Mouse (Mus musculus): ENCODE results near the gene Rab43. TPM values are rescaled to one million over a fixed set of nuclear protein-coding genes. Genes with fewer than 3 reads are reported as not detected.

Rab43 gene
- total and polyA plus RNA-seq, 3 experiments: 4.0 to 13.2 TPM; not detected in 1

GRCm38 (mm10) chr6:87850900-87851614 is 39.1 kb upstream of the Rab43 start, which contains the start of gene Cnbp (continued):
- no peak for TF ChIP-seq SMC3 (IDR thresholded peaks at IDR 0.05; ENCODE audit: low read depth, low read length)
- TF ChIP-seq MYB (IDR thresholded peaks at IDR 0.05; ENCODE audit: low read depth, low read length): no peak
- no peak for TF ChIP-seq ZKSCAN1 (IDR thresholded peaks at IDR 0.05; ENCODE audit: low read depth, low read length)

- no peaks in the 10 kb centered on the region for H3K27me3 ChIP-seq (ENCODE audit: control insufficient read depth in 1 of 2, insufficient read depth in 2 of 2, low read length in 2 of 2)
- DNase-seq (ENCODE audit: low read depth, low spot score): peak; percentile 70
- peaks cover 54% of the 10 kb centered on the region for H3K79me2 ChIP-seq (ENCODE audit: control insufficient read depth, insufficient read depth, low read length, poor library complexity)
- peak overlapping the region; percentile 88 for H3K27ac ChIP-seq (ENCODE audit: control insufficient read depth, low read depth, low read length)
- H3K9ac ChIP-seq (ENCODE audit: control insufficient read depth, low read depth, low read length, poor library complexity, severe bottlenecking): peak overlapping the region; percentile 96
- TF ChIP-seq MXI1 (IDR thresholded peaks at IDR 0.05; ENCODE audit: low read depth, low read length) (no peak), MYC (IDR thresholded peaks at IDR 0.05; ENCODE audit: low read depth, low read length) (no peak), GATA1 (IDR thresholded peaks at IDR 0.05; ENCODE audit: low read depth, low read length) (no peak), ZKSCAN1 (IDR thresholded peaks at IDR 0.05; ENCODE audit: low read depth, low read length) (no peak), EP300 (IDR thresholded peaks at IDR 0.05; ENCODE audit: low read depth in 1 of 2, low read length in 2 of 2) (no peak; a peak in 1 of 4 replicates), TBP (IDR thresholded peaks at IDR 0.05; ENCODE audit: low read depth, low read length) (no peak), NELFE (IDR thresholded peaks at IDR 0.05; ENCODE audit: low read depth, low read length) (no peak), MEF2A (IDR thresholded peaks at IDR 0.05; ENCODE audit: extremely low read depth, insufficient replicate concordance, low read depth, low read length, poor library complexity, severe bottlenecking) (no peak), CTCF (IDR thresholded peaks at IDR 0.05 in 2 of 3, conservative IDR thresholded peaks at IDR 0.05 in 1 of 3; ENCODE audit: control insufficient read depth in 1 of 3, insufficient read depth in 1 of 3, low read depth in 2 of 3, low read length in 3 of 3, poor library complexity in 1 of 3, severe bottlenecking in 1 of 3) (0 out of 6 replicates have a peak, but pooled peaks of 1 of the 3 experiments have one; percentile 0), USF1 (IDR thresholded peaks at IDR 0.05; ENCODE audit: low read depth, low read length) (no peak), ZNF384 (IDR thresholded peaks at IDR 0.05; ENCODE audit: low read depth, low read length) (no peak), ZMIZ1 (IDR thresholded peaks at IDR 0.05; ENCODE audit: low read depth, low read length) (no peak), GABPA (IDR thresholded peaks at IDR 0.05; ENCODE audit: low read depth, low read length) (no peak), TCF12 (IDR thresholded peaks at IDR 0.05; ENCODE audit: low read depth, low read length) (no peak), MAZ (IDR thresholded peaks at IDR 0.05; ENCODE audit: low read depth, low read length) (peak; percentile 6; the same call in 1 of the 2 replicates), POLR2AphosphoS2 (IDR thresholded peaks at IDR 0.05; ENCODE audit: low read length) (no peak), CHD1 (IDR thresholded peaks at IDR 0.05; ENCODE audit: low read depth, low read length) (0 out of 2 replicates have a peak, but pooled peaks have one; percentile 1), UBTF (IDR thresholded peaks at IDR 0.05; ENCODE audit: borderline replicate concordance, insufficient read depth, low read depth, low read length) (no peak), BHLHE40 (IDR thresholded peaks at IDR 0.05; ENCODE audit: borderline replicate concordance, low read depth, low read length) (no peak), TAL1 (IDR thresholded peaks at IDR 0.05; ENCODE audit: low read length) (no peak), CHD2 (IDR thresholded peaks at IDR 0.05; ENCODE audit: low read length) (no peak), E2F4 (IDR thresholded peaks at IDR 0.05; ENCODE audit: borderline replicate concordance, low read depth, low read length) (no peak)
- H3K4me1 ChIP-seq (ENCODE audit: control insufficient read depth in 1 of 2, insufficient read depth in 2 of 2, low read length in 2 of 2): peaks cover 4 to 14% of the 10 kb centered on the region in 2 experiments; a peak in 3 of 4 replicates
- peak overlapping the region; percentile 79 to 91 for H3K4me3 ChIP-seq (ENCODE audit: control insufficient read depth in 1 of 2, insufficient read depth in 1 of 2, low read depth in 2 of 2, low read length in 2 of 2)
- no peaks in the 10 kb centered on the region for H3K9me3 ChIP-seq (replicated peaks; ENCODE audit: insufficient read depth, low read length)
- peaks cover 33 to 40% of the 10 kb centered on the region in 2 experiments for H3K36me3 ChIP-seq (ENCODE audit: control insufficient read depth in 1 of 2, insufficient read depth in 2 of 2, low read length in 2 of 2)
Observed at GRCm38 (mm10) chr6:87850155-87850899, 38.4 kb upstream of the Rab43 start.

Measured in MEL (cell line).